Mouse (Mus musculus) yolk sac, embryonic 10.5 days (tissue): ENCODE data around the gene Gm9887.
"Not testable (repeated sequence)": the region's sequence is repeated elsewhere in the genome, so short reads cannot be mapped to it uniquely, and the experiment has no call there.

Experiments
- DNase-seq: peaks from one replicate; pipeline ENCODE4 v3.0.0-alpha.2; 2017; ENCODE audit warnings: low spot score

Gm9887 gene

DNA sequence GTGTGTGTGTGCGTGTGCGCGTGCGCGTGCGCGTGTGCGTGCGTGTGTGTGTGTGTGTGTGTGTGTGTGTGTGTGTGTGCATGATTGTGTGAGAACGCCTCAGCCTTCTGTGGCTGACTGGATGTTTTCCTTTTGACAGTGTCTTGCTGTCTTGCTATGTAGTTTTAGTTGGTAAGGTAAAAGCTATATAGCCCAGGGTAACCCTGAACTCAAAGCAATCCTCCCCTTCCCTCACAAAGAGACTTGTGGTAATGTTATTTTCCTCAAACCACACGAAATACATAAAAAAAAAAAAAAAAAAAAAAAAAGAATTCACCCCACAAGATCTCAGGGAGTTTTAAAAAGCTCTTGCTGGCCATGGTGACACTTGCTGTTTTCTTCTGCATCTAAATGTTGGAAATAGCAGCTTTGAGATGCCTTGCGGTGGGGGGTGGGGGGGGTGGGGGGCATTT lies 14.0 kb upstream of the Gm9887 start:
- not testable (repeated sequence) for DNase-seq

DNA sequence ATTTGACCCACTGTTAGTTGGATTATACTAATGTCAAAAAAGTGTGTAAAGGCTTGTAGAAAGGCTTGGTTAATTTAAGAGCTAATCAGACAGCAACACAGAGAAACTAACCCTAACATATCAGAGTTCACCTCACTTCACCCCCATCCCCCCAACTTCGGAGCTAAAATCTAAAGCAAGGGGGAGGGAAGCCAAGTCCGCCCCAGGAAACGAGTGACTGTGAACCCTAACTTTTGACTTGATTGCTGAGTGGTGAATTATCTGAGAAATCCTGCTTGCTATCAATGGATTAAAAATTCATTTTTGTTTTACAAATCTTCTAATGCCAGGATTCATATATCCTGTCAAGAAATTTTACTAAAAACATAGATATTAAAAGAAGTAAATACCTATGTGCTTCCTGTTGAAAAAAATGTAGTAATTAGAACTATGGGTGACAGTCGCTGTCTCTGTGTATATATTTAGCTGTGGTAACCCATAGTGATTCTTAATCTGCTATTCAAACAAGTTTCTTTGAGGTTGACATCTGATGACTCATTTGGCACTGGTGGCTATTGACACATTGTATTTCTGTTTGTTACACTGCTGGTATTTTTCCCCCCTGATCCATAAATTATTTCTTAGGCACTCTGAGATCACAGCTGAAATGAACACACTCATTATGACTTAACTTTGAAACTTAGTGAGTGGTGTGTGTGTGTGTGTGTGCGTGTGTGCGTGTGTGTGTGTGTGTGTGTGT lies 13.5 kb upstream of the Gm9887 start:
- DNase-seq: no peak

DNA sequence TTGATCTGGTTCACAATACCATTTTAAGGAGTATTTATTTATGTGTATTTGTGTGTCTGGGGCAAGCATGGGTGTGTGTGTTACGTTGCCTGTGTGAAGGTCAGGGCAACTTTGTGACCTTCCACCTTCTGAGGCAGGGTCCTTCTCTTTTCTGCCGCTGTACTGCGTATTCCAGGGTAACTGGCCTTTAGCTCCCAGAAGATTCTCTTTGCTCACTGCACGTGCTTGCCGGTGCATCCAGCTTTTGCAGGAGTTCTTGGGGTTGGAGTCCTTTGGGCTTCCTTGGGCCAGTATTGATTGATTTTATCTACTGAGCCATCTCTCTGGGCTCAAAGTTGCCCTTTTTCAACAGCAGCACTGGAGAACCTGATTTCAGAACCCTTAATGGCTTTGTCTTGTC lies 12.3 kb upstream of the Gm9887 start:
- DNase-seq: no peak

DNA sequence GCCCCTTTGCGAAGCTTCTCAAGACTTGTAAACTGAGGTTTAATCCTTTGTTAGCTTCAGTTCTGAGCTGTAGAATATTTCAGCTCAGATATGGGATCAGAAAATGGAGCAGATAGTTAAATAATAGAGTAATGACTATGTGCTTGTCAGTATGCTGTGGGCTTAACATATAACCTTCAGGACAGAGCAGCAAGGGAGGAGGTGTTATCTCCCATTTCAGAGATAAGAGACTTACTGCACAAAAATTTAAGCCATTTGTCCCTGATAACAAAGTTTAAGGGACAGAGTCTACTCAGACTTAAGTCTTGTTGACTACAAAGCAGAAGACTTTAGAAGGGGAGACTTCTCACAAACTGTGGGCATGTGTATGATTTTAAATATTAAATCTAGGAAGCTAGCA lies 10.6 kb upstream of the Gm9887 start:
- DNase-seq: no peak

DNA sequence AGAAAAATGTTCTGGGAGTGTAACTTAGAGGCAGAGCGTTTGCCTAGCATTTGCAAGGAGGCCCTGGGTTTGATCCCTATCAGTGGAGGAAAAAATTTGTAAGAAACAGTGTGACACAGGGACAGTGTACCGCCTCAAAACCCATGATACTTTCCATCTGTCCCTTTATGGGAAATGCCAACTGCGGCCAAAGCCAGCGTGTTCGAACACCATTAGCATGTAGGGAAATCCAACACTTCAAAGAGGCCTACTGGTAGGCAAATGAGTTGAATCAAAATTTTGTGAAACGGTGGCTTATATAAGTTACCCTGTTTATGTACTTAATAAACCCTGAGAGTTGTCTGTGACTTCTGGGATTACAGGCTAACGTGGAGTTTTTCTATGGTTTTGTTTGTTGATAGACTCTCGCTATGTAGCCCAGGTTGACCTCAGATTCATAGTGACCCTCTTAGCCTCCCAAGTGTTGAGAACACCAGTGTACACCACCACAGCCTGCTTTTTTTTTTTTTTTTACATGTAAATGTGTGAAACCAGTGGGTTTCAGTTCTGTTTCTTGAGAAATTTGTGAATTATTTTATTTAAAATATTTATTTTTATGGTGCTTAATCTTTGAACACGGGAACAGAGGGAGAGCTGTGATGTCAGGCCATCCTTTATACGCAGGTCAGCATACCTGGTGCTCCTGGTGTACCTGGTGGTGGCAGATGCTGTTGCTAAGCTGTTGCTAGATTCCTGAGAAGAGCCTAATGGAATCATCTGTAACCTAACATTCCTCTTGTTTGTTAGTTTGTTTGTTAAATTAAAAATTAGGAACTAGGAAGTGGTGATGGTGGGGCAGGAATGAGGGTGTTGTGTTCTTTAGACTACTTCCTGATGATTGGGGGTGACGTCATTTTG lies 6.5 kb upstream of the Gm9887 start:
- DNase-seq: no peak

DNA sequence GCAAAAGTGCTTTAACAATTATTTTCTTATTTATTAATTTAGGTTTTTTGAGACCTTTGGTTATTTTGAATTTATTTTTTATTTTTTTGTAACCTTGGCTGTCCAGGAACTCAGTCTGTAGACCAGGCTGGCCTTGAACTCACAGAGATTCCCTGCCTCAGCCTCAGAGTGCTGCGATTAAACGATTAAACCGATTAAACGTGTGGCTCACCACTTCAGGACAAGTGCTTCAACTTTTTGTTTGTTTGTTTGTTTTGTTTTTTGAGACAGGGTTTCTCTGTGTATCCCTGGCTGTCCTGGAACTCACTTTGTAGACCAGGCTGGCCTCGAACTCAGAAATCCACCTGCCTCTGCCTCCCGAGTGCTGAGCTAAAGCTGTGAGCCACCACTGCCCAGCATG lies 5.4 kb upstream of the Gm9887 start:
- not testable (repeated sequence) for DNase-seq

DNA sequence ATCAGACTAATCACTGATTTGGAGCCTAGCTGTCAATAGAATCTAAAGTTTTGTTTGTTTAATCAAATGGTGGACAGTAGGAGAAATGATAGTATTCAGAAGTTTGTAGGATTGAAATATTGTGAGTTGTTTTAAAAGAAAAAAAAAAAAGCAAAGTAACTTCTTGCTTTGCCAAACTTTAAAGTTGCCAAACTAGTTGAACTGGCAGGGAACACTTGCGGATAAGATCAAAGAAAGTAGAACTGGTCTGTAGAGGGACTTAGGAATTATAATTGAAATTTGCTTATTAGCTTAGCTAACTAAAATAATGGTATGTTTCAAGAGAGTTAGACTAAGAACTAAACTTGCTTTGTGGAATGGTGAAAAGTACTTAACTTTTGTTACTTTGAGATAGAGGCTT lies 4.9 kb upstream of the Gm9887 start:
- no peak for DNase-seq

DNA sequence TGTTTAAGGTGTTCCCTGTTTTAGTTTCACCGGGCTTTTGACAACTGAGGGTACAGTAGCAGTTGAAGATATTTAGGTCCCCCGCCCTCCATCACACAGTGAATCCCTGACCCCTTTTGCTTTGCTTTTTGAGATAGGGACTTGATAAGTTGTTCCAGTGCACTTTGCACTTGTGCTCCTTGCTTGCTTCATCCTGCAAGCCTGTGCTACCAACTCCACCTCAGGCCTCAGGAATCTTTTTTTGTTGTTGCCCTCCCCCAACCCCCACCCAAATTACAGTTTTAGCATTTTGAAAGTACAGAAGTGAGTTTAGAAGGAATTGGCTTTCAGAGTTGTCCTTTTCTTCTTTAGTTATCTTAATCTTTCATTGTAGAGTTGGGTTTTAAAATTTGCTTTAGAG lies 3.9 kb upstream of the Gm9887 start:
- no peak for DNase-seq

DNA sequence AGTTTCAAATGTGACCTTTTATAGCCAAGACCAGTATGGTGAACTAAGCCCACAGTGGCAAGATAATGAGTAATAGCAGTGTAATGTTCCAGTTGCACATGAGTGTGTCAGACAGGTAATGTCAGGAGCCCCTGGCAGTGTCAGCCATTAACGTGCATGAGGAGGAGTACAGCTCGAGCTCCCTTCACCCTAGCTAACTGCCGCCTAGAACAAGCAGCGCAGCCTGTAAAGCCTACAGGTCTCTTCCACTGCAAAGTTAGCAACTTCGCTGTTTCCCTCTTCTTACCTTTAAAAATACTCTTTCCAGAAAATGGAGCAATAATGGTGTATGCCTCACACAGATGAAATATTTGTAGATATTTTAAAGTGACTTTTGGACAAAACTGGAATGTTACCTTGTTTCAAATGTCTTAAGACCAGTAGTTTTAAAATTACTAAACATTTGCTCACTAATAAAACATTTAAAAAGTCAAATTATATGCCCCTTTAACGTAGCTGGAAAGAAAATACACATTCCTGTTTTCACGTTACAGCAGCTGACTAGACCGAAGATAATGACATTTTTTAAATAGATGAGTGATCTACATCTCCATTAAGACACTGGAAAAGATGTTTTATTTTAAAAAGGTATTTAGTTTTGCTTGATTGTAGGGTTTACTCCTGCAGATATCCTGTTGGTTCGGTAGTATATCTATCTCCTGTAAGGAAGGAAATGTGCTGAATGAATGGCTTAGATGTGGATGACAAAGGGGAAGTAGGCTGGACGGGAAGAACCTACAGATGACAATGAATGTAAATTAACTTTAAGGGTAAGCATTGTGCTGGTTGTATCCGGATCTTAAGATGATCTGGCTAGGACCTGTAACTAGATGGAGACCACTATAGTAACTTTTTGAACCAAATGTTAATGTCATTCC lies 1.9 kb upstream of the Gm9887 start:
- no peak for DNase-seq

DNA sequence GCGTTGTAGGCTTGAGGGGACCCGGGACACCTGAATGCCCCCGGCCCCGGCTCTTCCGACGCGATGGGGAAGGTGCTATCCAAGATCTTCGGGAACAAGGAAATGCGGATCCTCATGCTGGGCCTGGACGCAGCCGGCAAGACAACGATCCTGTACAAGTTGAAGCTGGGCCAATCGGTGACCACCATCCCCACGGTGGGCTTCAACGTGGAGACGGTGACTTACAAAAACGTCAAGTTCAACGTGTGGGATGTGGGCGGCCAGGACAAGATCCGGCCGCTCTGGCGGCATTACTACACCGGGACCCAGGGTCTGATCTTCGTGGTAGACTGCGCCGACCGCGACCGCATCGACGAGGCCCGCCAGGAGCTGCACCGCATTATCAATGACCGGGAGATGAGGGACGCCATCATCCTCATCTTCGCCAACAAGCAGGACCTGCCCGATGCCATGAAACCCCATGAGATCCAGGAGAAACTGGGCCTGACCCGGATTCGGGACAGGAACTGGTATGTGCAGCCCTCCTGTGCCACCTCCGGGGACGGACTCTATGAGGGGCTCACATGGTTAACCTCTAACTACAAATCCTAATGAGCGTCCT lies 573 bp upstream of the Gm9887 start:
- DNase-seq: peak; percentile 42

DNA sequence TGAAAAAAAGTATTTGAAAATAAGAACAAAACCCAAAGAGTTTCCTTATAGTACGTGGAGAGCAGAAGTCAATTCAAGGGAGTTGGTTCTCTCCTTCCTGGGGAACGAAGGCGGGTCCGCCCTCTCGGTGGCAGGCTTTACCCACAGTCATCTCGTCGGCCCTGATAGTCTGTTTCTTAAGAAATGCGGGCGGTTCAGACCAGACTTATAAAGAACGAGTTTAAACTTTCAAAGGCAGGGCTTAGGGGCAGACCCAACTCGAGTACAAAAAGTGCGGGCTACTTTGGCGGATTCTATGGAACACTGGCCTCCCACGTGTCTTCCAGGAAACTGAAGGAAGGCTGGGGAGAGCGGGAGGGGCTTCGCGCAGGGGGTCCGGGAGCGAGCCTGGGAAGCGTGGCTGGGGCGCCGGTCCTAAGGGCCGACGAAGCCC lies 821 bp downstream of the Gm9887 start:
- DNase-seq: peak; percentile 92

DNA sequence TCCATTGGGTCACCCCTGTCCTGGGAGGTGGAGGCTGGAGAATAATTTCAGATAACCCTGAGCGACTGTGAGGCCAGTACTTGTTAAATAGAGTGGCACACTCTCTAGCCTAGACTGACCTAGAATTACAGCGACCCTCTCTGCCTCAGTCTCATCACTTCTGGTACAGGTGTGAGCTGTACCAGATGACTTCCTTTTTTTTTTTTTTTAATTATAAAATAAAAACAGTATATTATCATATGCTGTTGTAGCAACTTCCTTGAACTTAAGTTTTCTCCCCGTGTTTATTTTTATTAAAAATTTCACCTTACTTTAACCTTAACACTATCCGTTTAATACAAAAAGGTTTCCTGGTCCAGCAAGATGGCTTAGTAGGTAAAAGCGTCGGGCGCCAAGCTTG lies 1.3 kb downstream of the Gm9887 start:
- DNase-seq: no peak

DNA sequence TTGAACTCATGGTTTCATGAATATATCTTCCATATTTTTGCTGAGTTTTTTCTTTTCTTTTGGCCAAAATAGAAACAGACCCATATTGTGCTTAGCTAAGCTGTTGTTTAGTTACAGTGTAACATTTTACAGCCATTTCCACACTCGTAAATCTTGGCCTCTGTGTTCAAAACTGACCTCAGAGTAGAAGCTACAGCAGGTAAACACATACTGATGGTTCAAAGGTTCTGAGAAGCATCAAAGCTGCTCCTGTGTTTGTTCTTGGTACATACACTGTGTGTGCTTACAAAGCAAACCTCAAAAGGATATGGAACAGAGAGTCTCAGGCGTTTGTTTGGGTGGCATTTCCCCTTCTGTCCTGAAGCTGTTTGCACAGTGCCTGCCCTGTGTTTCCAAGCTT lies 4.7 kb downstream of the Gm9887 start:
- DNase-seq: peak; percentile 46

DNA sequence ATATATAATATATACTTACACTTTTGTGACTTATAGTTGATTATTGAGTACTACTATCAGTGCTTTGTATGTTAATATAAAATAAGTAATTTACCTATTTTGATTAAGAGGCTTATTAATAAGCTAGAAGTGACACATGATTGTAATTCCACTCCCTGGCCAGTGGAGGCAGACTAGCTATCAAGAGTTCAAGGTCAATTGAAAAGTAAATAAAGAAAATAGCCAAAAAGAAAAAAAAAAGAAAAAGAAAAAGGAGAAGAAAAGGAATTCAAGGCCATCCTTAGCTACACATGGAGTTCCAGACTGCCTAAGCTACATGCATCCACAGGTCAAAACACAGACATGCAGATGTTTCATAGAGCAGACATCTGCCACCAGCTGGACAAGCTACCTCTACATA lies 5.8 kb downstream of the Gm9887 start:
- no peak for DNase-seq

DNA sequence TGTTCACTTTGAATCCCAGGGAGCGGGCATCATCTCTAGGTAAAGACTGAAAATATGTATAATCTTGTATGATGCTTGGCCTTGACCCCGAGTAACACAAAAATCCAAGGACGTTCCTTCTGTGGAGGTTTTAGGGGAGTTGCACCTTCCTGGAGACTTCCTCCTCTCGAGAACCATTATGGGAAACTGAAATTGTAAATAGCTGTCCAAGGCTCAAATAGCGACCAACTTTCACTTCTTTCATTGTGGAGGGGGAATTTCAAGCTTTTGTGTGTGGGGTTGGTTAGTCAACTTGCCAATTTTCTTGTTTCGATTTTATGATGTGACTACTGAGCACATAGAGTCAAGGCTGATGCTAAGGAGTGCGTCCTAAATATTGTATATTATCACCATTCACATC lies 6.5 kb downstream of the Gm9887 start:
- no peak for DNase-seq

DNA sequence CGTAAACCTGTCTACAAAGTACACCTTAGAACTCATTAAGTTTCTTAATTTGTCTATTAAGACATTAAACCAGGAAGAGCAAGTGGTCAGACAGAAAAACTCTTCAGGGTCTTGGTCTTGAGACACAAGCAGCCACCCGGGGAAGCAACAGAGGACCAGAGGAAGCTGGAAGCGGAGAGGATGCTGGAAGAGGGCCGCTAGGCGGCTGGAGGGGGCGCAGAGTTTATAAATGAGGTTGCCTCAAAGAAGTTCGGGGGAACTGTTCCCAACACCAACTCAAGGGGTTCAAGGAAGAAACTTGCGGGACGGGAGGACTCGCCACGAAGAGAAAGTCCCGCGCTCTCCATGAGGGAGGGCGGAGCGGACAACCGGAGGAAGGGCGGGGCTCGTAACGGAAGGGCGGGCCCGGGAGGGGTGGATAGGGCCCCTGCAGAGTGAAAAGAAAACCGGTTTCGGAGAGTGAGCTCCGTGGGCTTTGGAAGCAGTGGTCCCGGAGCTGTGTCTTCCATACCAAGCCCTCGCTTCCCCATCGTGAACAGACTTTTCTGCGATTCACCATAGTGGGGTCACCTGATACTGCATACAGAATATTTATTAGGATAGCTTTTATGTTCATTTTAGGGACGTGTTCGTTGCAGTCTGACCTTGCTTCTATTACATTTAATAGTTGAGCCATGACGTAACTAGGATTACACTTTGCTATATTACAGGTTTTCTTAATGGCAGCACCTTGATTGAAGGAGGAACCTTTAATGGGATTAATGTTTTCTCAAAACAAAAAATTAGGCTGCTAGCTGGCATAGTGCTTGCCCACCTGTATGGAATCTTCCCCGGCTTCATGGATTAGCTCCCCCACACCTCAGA lies 8.1 kb downstream of the Gm9887 start:
- peak; percentile 81 for DNase-seq

DNA sequence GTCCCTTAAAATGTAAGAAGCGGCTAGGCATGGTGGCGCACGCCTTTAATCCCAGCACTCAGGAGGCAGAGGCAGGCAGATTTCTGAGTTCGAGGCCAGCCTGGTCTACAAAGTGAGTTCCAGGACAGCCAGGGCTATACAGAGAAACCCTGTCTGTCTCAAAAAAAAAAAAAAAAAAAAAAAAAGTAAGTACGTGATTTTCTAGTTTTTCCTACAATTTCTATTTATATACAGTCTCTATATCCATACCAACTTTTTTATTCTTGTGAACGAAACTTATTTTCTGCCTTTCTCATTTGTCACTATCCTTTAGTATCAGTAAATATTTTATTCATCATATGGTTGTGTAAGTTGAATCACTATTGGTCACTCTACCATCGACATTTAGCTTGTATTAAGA lies 9.1 kb downstream of the Gm9887 start:
- DNase-seq: not testable (repeated sequence)

DNA sequence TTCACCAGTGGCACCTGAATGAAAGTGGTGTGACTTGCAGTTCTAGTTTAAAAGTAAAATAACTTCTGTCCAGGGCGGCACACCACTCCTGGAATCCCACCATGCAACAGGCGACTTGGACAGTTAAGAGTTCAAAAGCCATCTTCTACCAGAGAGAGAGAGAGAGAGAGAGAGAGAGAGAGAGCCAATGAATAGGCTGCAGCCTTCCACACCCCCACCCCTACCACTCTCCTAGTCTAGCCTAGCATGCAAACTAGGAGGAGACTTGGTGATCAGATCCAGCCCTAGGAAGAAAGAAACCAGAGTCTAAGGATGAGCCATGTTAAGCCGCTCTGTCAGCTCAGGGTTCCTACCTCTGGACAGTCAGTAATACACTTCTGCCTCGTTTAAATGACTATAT lies 9.9 kb downstream of the Gm9887 start:
- peak; percentile 69 for DNase-seq

DNA sequence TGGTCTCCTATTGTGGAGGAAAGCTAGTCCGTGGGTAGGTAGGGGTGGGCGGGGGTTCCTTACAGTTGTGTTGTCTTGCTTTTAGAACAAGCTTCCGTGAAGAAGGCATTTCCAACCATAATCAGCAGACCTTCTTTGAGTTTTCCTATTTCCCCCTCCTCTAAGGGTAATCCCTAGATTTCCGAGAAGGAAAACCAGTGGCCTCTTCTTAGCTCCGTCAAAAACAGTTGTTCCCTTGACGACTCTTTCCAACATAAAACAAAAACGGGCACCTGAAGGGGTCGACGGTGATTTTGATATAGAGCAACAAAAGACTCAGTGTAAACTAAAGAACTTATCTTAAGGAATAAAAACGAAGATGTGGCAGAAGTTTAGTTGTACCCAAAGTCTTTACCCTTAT lies 10.3 kb downstream of the Gm9887 start:
- no peak for DNase-seq

DNA sequence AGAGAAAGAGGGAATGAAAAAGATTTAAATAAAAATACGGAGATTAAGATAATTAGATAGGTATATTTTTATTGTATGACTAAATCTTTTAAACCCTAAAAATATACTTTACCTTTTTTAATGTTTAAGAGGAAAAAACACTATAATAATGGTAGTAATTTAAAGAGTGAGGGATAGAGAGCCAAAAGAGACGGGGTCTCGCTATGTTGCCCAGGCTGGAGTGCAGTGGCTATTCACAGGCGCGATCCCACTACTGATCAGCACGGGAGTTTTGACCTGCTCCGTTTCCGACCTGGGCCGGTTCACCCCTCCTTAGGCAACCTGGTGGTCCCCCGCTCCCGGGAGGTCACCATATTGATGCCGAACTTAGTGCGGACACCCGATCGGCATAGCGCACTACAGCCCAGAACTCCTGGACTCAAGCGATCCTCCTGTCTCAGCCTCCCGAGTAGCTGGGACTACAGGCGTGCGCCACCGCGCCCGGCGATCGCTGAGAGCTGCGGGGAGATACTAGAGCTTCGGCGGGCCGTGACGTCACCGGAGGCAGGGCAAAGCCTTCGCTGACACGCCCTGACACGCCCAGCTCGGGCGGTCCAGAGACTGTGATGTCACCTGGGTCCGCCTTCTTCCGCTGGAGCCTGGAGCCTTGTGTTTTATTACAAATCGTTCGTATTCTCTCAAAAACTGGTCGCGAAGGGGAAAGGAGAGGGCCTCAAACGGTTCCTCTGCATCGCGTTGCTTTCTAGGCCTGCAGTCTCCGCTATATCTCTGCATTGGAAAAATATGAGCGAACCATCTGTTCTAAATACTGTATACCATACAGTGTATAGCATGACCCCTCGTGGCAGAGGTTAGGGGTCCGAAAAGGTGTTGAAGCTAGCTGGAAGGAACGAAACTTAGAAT lies 11.0 kb downstream of the Gm9887 start:
- DNase-seq: peak; percentile 98
